Mouse (Mus musculus): ENCODE results near the gene Rprm. TPM values are rescaled to one million over a fixed set of nuclear protein-coding genes. Genes with fewer than 3 reads are reported as not detected.

Gene Rprm
- polyA plus RNA-seq, 1 experiment = 0.18 TPM

GRCm38 (mm10) chr2:54086254-54086653, 902 bp upstream of the Rprm start:
- H3K36me3 ChIP-seq (ENCODE audit: control insufficient read depth, insufficient read depth, low read length) = no peaks in the 10 kb centered on the region
- 0 out of 2 replicates have a peak, but pooled peaks cover 2% of the 10 kb centered on the region for H3K27me3 ChIP-seq (ENCODE audit: control insufficient read depth, insufficient read depth, low read length)
- 67% methylated on average over 4 of the region's 4 CpGs for WGBS
- TF ChIP-seq CTCF (IDR thresholded peaks at IDR 0.05; ENCODE audit: extremely low read depth, insufficient read length, insufficient replicate concordance, low read depth, low read length) (no peak), POLR2A (IDR thresholded peaks at IDR 0.05; ENCODE audit: low read depth, low read length) (no peak)
- peaks cover 3% of the 10 kb centered on the region; the same call in 1 of the 2 replicates for H3K4me1 ChIP-seq (ENCODE audit: control insufficient read depth, insufficient read depth, insufficient read length, low read length)
- no peak overlapping the region for H3K27ac ChIP-seq (ENCODE audit: insufficient read depth, low read depth, low read length)
- H3K4me3 ChIP-seq (ENCODE audit: low read depth, low read length) = no peak overlapping the region

- H3K4me3 ChIP-seq (ENCODE audit: low read depth, low read length) = peak overlapping the region; percentile 32
- H3K27me3 ChIP-seq (ENCODE audit: control insufficient read depth, insufficient read depth, low read length) = 0 out of 2 replicates have a peak, but pooled peaks cover 2% of the 10 kb centered on the region
- H3K36me3 ChIP-seq (ENCODE audit: control insufficient read depth, insufficient read depth, low read length) = no peaks in the 10 kb centered on the region
- TF ChIP-seq POLR2A (IDR thresholded peaks at IDR 0.05; ENCODE audit: low read depth, low read length) (no peak), CTCF (IDR thresholded peaks at IDR 0.05; ENCODE audit: extremely low read depth, insufficient read length, insufficient replicate concordance, low read depth, low read length) (no peak)
- no peak overlapping the region for H3K27ac ChIP-seq (ENCODE audit: insufficient read depth, low read depth, low read length)
- 4% methylated on average over 51 of the region's 51 CpGs for WGBS
- peaks cover 3% of the 10 kb centered on the region; the same call in 1 of the 2 replicates for H3K4me1 ChIP-seq (ENCODE audit: control insufficient read depth, insufficient read depth, insufficient read length, low read length)
These were observed 469 bp downstream of the Rprm start for GRCm38 (mm10) chr2:54084737-54085429.

- H3K27me3 ChIP-seq (ENCODE audit: control insufficient read depth, insufficient read depth, low read length) = 0 out of 2 replicates have a peak, but pooled peaks cover 2% of the 10 kb centered on the region
- WGBS = 7% methylated on average over 29 of the region's 29 CpGs
- H3K4me1 ChIP-seq (ENCODE audit: control insufficient read depth, insufficient read depth, insufficient read length, low read length) = peaks cover 3% of the 10 kb centered on the region; the same call in 1 of the 2 replicates
- no peak overlapping the region for H3K4me3 ChIP-seq (ENCODE audit: low read depth, low read length)
- no peak overlapping the region for H3K27ac ChIP-seq (ENCODE audit: insufficient read depth, low read depth, low read length)
- TF ChIP-seq CTCF (IDR thresholded peaks at IDR 0.05; ENCODE audit: extremely low read depth, insufficient read length, insufficient replicate concordance, low read depth, low read length) (no peak), POLR2A (IDR thresholded peaks at IDR 0.05; ENCODE audit: low read depth, low read length) (no peak)
- H3K36me3 ChIP-seq (ENCODE audit: control insufficient read depth, insufficient read depth, low read length) = no peaks in the 10 kb centered on the region
These were observed 1.3 kb downstream of the Rprm start for GRCm38 (mm10) chr2:54083861-54084736.

- 80% methylated on average over 7 of the region's 7 CpGs for WGBS
- TF ChIP-seq CTCF (IDR thresholded peaks at IDR 0.05; ENCODE audit: extremely low read depth, insufficient read length, insufficient replicate concordance, low read depth, low read length) = no peak
- TF ChIP-seq POLR2A (IDR thresholded peaks at IDR 0.05; ENCODE audit: low read depth, low read length) = no peak
- no peaks in the 10 kb centered on the region for H3K36me3 ChIP-seq (ENCODE audit: control insufficient read depth, insufficient read depth, low read length)
- no peak overlapping the region for H3K27ac ChIP-seq (ENCODE audit: insufficient read depth, low read depth, low read length)
- H3K27me3 ChIP-seq (ENCODE audit: control insufficient read depth, insufficient read depth, low read length) = 0 out of 2 replicates have a peak, but pooled peaks cover 2% of the 10 kb centered on the region
- H3K4me3 ChIP-seq (ENCODE audit: low read depth, low read length) = no peak overlapping the region
- H3K4me1 ChIP-seq (ENCODE audit: control insufficient read depth, insufficient read depth, insufficient read length, low read length) = no peaks in the 10 kb centered on the region
These were observed 6.4 kb downstream of the Rprm start for GRCm38 (mm10) chr2:54078961-54079360.

GRCm38 (mm10) chr2:54071526-54071925, 13.8 kb downstream of the Rprm start:
- 28% methylated on average over 1 of the region's 1 CpGs for WGBS
- Histone ChIP-seq H3K4me3 (ENCODE audit: low read depth, low read length) (no peak overlapping the region), H3K27ac (ENCODE audit: insufficient read depth, low read depth, low read length) (no peak overlapping the region), H3K27me3 (ENCODE audit: control insufficient read depth, insufficient read depth, low read length) (no peaks in the 10 kb centered on the region), H3K4me1 (ENCODE audit: control insufficient read depth, insufficient read depth, insufficient read length, low read length) (no peaks in the 10 kb centered on the region), H3K36me3 (ENCODE audit: control insufficient read depth, insufficient read depth, low read length) (no peaks in the 10 kb centered on the region)
- TF ChIP-seq POLR2A (IDR thresholded peaks at IDR 0.05; ENCODE audit: low read depth, low read length) = no peak
- no peak for TF ChIP-seq CTCF (IDR thresholded peaks at IDR 0.05; ENCODE audit: extremely low read depth, insufficient read length, insufficient replicate concordance, low read depth, low read length)

GRCm38 (mm10) chr2:54062421-54062820, 22.9 kb downstream of the Rprm start:
- no peak overlapping the region for H3K27ac ChIP-seq (ENCODE audit: insufficient read depth, low read depth, low read length)
- WGBS = 3% methylated on average over 1 of the region's 1 CpGs
- H3K4me3 ChIP-seq (ENCODE audit: low read depth, low read length) = no peak overlapping the region
- no peaks in the 10 kb centered on the region for H3K27me3 ChIP-seq (ENCODE audit: control insufficient read depth, insufficient read depth, low read length)
- H3K36me3 ChIP-seq (ENCODE audit: control insufficient read depth, insufficient read depth, low read length) = no peaks in the 10 kb centered on the region
- TF ChIP-seq POLR2A (IDR thresholded peaks at IDR 0.05; ENCODE audit: low read depth, low read length) = no peak
- no peak for TF ChIP-seq CTCF (IDR thresholded peaks at IDR 0.05; ENCODE audit: extremely low read depth, insufficient read length, insufficient replicate concordance, low read depth, low read length)
- no peaks in the 10 kb centered on the region for H3K4me1 ChIP-seq (ENCODE audit: control insufficient read depth, insufficient read depth, insufficient read length, low read length)

GRCm38 (mm10) chr2:54061039-54061438, 24.3 kb downstream of the Rprm start:
- Histone ChIP-seq H3K27me3 (ENCODE audit: control insufficient read depth, insufficient read depth, low read length) (no peaks in the 10 kb centered on the region), H3K27ac (ENCODE audit: insufficient read depth, low read depth, low read length) (no peak overlapping the region), H3K4me1 (ENCODE audit: control insufficient read depth, insufficient read depth, insufficient read length, low read length) (no peaks in the 10 kb centered on the region), H3K36me3 (ENCODE audit: control insufficient read depth, insufficient read depth, low read length) (no peaks in the 10 kb centered on the region), H3K4me3 (ENCODE audit: low read depth, low read length) (no peak overlapping the region)
- TF ChIP-seq POLR2A (IDR thresholded peaks at IDR 0.05; ENCODE audit: low read depth, low read length) = no peak
- TF ChIP-seq CTCF (IDR thresholded peaks at IDR 0.05; ENCODE audit: extremely low read depth, insufficient read length, insufficient replicate concordance, low read depth, low read length) = no peak
